Mouse (Mus musculus) erythroblast, embryonic 14.5 days (primary cell): ENCODE data around the gene Ptprg. TPM values are rescaled to one million over a fixed set of nuclear protein-coding genes. Genes with fewer than 3 reads are reported as not detected.

Experiments used
- H3K27me3 ChIP-seq: 2 replicates; pipeline ENCODE4 v1.6.1; 2012; ENCODE audit warnings: inconsistent platforms; ENCODE audit not compliant: control insufficient read depth
- H3K36me3 ChIP-seq: 2 replicates; pipeline ENCODE4 v1.6.1; 2012; ENCODE audit warnings: mild to moderate bottlenecking, inconsistent platforms; ENCODE audit not compliant: control insufficient read depth
- H3K4me1 ChIP-seq: 2 replicates; pipeline ENCODE4 v1.6.1; 2012; ENCODE audit warnings: inconsistent platforms; ENCODE audit not compliant: control insufficient read depth
- H3K4me3 ChIP-seq: replicated peaks from 2 replicates; pipeline ENCODE3; 2012; ENCODE audit warnings: moderate library complexity, mild to moderate bottlenecking, inconsistent platforms
- H3K9me3 ChIP-seq: 2 replicates; pipeline ENCODE4 v1.6.1; 2012; ENCODE audit warnings: low read length, inconsistent platforms, mixed read lengths; ENCODE audit not compliant: control insufficient read depth
- GATA1 ChIP-seq: IDR thresholded peaks from 2 replicates; pipeline ENCODE4 v1.6.1; 2012; ENCODE audit warnings: low read length, inconsistent platforms, mixed read lengths
- TAL1 ChIP-seq: IDR thresholded peaks from 3 replicates; pipeline ENCODE4 v1.6.1; 2012; ENCODE audit warnings: low read length, inconsistent platforms, mixed read lengths
- polyA plus RNA-seq: library from polyadenylated mRNA; stranded (reverse); fragments of >175 nt; gene quantifications from 2 replicates; pipeline ENCODE4 v1.2.3, GENCODE M21; 2012

The Ptprg gene
- polyA plus RNA-seq, 1 experiment = not detected

GRCm38 (mm10) chr14:12191076-12191475, 637.7 kb downstream of the Ptprg start:
- no peaks in the 10 kb centered on the region for H3K27me3 ChIP-seq
- H3K4me3 ChIP-seq = no peak overlapping the region
- TF ChIP-seq TAL1 (no peak), GATA1 (no peak)
- no peaks in the 10 kb centered on the region for H3K36me3 ChIP-seq
- H3K9me3 ChIP-seq = no peaks in the 10 kb centered on the region
- H3K4me1 ChIP-seq = no peaks in the 10 kb centered on the region

- Histone ChIP-seq H3K4me3 (no peak overlapping the region), H3K4me1 (no peaks in the 10 kb centered on the region), H3K27me3 (no peaks in the 10 kb centered on the region), H3K9me3 (no peaks in the 10 kb centered on the region), H3K36me3 (no peaks in the 10 kb centered on the region)
- TF ChIP-seq GATA1 (no peak), TAL1 (no peak)
Observed at GRCm38 (mm10) chr14:12198735-12199134, 645.4 kb downstream of the Ptprg start.

- no peak overlapping the region for H3K4me3 ChIP-seq
- no peaks in the 10 kb centered on the region for H3K27me3 ChIP-seq
- no peaks in the 10 kb centered on the region for H3K36me3 ChIP-seq
- no peaks in the 10 kb centered on the region for H3K4me1 ChIP-seq
- no peaks in the 10 kb centered on the region for H3K9me3 ChIP-seq
- TF ChIP-seq GATA1 = no peak
- TF ChIP-seq TAL1 = no peak
Observed at GRCm38 (mm10) chr14:12199956-12200950, 646.9 kb downstream of the Ptprg start.

- Histone ChIP-seq H3K36me3 (no peaks in the 10 kb centered on the region), H3K9me3 (no peaks in the 10 kb centered on the region), H3K4me1 (no peaks in the 10 kb centered on the region), H3K4me3 (no peak overlapping the region), H3K27me3 (no peaks in the 10 kb centered on the region)
- no peak for TF ChIP-seq GATA1
- no peak for TF ChIP-seq TAL1
Observed at GRCm38 (mm10) chr14:12202214-12202613, 648.9 kb downstream of the Ptprg start.

GRCm38 (mm10) chr14:12203081-12203480, 649.7 kb downstream of the Ptprg start:
- H3K27me3 ChIP-seq = no peaks in the 10 kb centered on the region
- no peak for TF ChIP-seq TAL1
- no peak for TF ChIP-seq GATA1
- H3K9me3 ChIP-seq = no peaks in the 10 kb centered on the region
- H3K4me3 ChIP-seq = no peak overlapping the region
- no peaks in the 10 kb centered on the region for H3K4me1 ChIP-seq
- H3K36me3 ChIP-seq = no peaks in the 10 kb centered on the region

GRCm38 (mm10) chr14:12206138-12206537, 652.8 kb downstream of the Ptprg start:
- Histone ChIP-seq H3K9me3 (no peaks in the 10 kb centered on the region), H3K27me3 (no peaks in the 10 kb centered on the region), H3K4me3 (no peak overlapping the region), H3K36me3 (no peaks in the 10 kb centered on the region), H3K4me1 (no peaks in the 10 kb centered on the region)
- no peak for TF ChIP-seq TAL1
- TF ChIP-seq GATA1 = no peak

- H3K36me3 ChIP-seq = no peaks in the 10 kb centered on the region
- no peaks in the 10 kb centered on the region for H3K9me3 ChIP-seq
- H3K4me3 ChIP-seq = no peak overlapping the region
- TF ChIP-seq TAL1 (no peak), GATA1 (no peak)
- H3K4me1 ChIP-seq = no peaks in the 10 kb centered on the region
- H3K27me3 ChIP-seq = no peaks in the 10 kb centered on the region
Observed at GRCm38 (mm10) chr14:12208554-12208953, 655.2 kb downstream of the Ptprg start.

- no peaks in the 10 kb centered on the region for H3K36me3 ChIP-seq
Observed at GRCm38 (mm10) chr14:12218544-12219150, 665.3 kb downstream of the Ptprg start.

GRCm38 (mm10) chr14:12219877-12220276, 666.5 kb downstream of the Ptprg start:
- no peaks in the 10 kb centered on the region for H3K27me3 ChIP-seq
- TF ChIP-seq TAL1 (no peak), GATA1 (no peak)
- H3K9me3 ChIP-seq = no peaks in the 10 kb centered on the region
- H3K4me1 ChIP-seq = no peaks in the 10 kb centered on the region
- no peak overlapping the region for H3K4me3 ChIP-seq
- no peaks in the 10 kb centered on the region for H3K36me3 ChIP-seq

More at GRCm38 (mm10) chr14:12218544-12219150, 665.3 kb downstream of the Ptprg start:
- Histone ChIP-seq H3K4me3 (no peak overlapping the region), H3K27me3 (no peaks in the 10 kb centered on the region), H3K9me3 (no peaks in the 10 kb centered on the region), H3K4me1 (no peaks in the 10 kb centered on the region)
- TF ChIP-seq GATA1 (no peak), TAL1 (no peak)
